Mouse (Mus musculus): ENCODE results near the gene Inmt.
"Not testable (repeated sequence)": the region's sequence is repeated elsewhere in the genome, so short reads cannot be mapped to it uniquely, and the experiment has no call there.

Inmt gene

GRCm38 (mm10) chr6:55174741-55175181 is at the start of gene Inmt:
Gene Inmt (minus strand): TSS chr6:55175043.
- no peak for DNase-seq (ENCODE audit: low spot score in 2 of 2)

- no peak for DNase-seq (ENCODE audit: low spot score in 2 of 2)
Observed at GRCm38 (mm10) chr6:55223986-55224385, 49.1 kb upstream of the Inmt start.

GRCm38 (mm10) chr6:55218232-55218631 is 43.4 kb upstream of the Inmt start:
- no peak for DNase-seq (ENCODE audit: low spot score in 2 of 2)

- no peak for DNase-seq (ENCODE audit: low spot score in 2 of 2)
Observed at GRCm38 (mm10) chr6:55214541-55214940, 39.7 kb upstream of the Inmt start.

GRCm38 (mm10) chr6:55210423-55211365 is 35.9 kb upstream of the Inmt start:
- DNase-seq (ENCODE audit: low spot score in 2 of 2): no peak

GRCm38 (mm10) chr6:55207786-55208185 is 32.9 kb upstream of the Inmt start:
- DNase-seq (ENCODE audit: low spot score in 2 of 2): no peak

GRCm38 (mm10) chr6:55203931-55204330 is 29.1 kb upstream of the Inmt start:
- no peak for DNase-seq (ENCODE audit: low spot score in 2 of 2)

GRCm38 (mm10) chr6:55202913-55203910 is 28.4 kb upstream of the Inmt start, which contains the start of gene Mindy4:
Gene Mindy4 (plus strand): TSS chr6:55203383.
- DNase-seq (ENCODE audit: low spot score in 2 of 2): peak; percentile 19 to 30

GRCm38 (mm10) chr6:55199047-55199446 is 24.2 kb upstream of the Inmt start:
- no peak for DNase-seq (ENCODE audit: low spot score in 2 of 2)

GRCm38 (mm10) chr6:55193171-55193570 is 18.3 kb upstream of the Inmt start:
- DNase-seq (ENCODE audit: low spot score in 2 of 2): no peak

GRCm38 (mm10) chr6:55191537-55191936 is 16.7 kb upstream of the Inmt start:
- DNase-seq (ENCODE audit: low spot score in 2 of 2): no peak

GRCm38 (mm10) chr6:55189406-55189805 is 14.6 kb upstream of the Inmt start:
- no peak for DNase-seq (ENCODE audit: low spot score in 2 of 2)

GRCm38 (mm10) chr6:55187827-55188226 is 13.0 kb upstream of the Inmt start:
- not testable (repeated sequence) for DNase-seq (ENCODE audit: low spot score in 2 of 2)

- DNase-seq (ENCODE audit: low spot score in 2 of 2): no peak
Observed at GRCm38 (mm10) chr6:55182655-55183430, 8.0 kb upstream of the Inmt start.

- DNase-seq (ENCODE audit: low spot score in 2 of 2): no peak
Observed at GRCm38 (mm10) chr6:55179560-55179959, 4.7 kb upstream of the Inmt start.

- DNase-seq (ENCODE audit: low spot score in 2 of 2): no peak
Observed at GRCm38 (mm10) chr6:55177060-55177732, 2.4 kb upstream of the Inmt start.

- no peak for DNase-seq (ENCODE audit: low spot score in 2 of 2)
Observed at GRCm38 (mm10) chr6:55175892-55176291, 1.0 kb upstream of the Inmt start.

GRCm38 (mm10) chr6:55175456-55175855 is 613 bp upstream of the Inmt start:
- DNase-seq (ENCODE audit: low spot score in 2 of 2): no peak

- DNase-seq (ENCODE audit: low spot score in 2 of 2): no peak
Observed at GRCm38 (mm10) chr6:55173941-55174349, 898 bp downstream of the Inmt start.

- no peak for DNase-seq (ENCODE audit: low spot score in 2 of 2)
Observed at GRCm38 (mm10) chr6:55173171-55173570, 1.7 kb downstream of the Inmt start.

- no peak for DNase-seq (ENCODE audit: low spot score in 2 of 2)
Observed at GRCm38 (mm10) chr6:55171638-55172037, 3.2 kb downstream of the Inmt start.
